Mouse (Mus musculus) small intestine, adult 2 months (tissue): ENCODE results near the gene Nmnat2.

Experiments
- CTCF ChIP-seq: fragments of 200-500 bp; IDR thresholded peaks from 2 replicates; pipeline ENCODE4 v1.5.1; 2012; ENCODE audit warnings: low read depth, mild to moderate bottlenecking, control low read depth, inconsistent platforms, low read length, moderate library complexity, mixed read lengths; ENCODE audit not compliant: insufficient replicate concordance, insufficient read length; ENCODE audit errors: extremely low read depth
- POLR2A ChIP-seq: fragments of 200-500 bp; IDR thresholded peaks from 2 replicates; pipeline ENCODE4 v1.6.1; 2012; ENCODE audit warnings: low read depth, mild to moderate bottlenecking, control low read depth, inconsistent platforms, low read length, moderate library complexity

DNA sequence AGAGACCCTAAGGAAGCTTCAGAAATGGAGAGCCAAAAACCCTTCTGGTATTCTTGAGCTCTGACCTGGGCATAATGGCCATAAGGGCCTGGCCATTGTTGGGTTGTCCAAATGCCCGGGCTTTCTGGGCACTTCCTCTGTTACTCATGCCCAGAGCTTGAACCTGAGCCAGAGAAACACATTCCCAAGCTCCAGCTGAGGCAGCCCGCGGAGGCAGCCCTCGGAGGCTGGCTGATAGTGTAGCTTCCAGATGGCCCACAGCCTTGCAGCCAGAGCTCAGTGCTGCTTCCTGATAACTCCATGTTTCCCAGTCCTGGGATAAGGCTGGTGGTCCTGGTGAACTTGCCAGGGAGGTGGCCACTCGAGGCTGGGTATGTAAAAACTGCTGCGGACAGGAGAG lies 129.4 kb downstream of the Nmnat2 start:
- TF ChIP-seq CTCF = no peak
- no peak for TF ChIP-seq POLR2A
